Mouse (Mus musculus): Measurements from ENCODE around the gene Rnf214. TPM values are rescaled to one million over a fixed set of nuclear protein-coding genes. Genes with fewer than 3 reads are reported as not detected.

The Rnf214 gene
- polyA plus RNA-seq, 1 experiment, result 30.5 TPM

- Histone ChIP-seq H3K4me3 (ENCODE audit: insufficient read depth, low read length) (no peak overlapping the region), H3K27ac (ENCODE audit: insufficient read depth, low read depth, low read length) (no peak overlapping the region), H3K4me1 (ENCODE audit: control insufficient read depth, insufficient read depth, low read length) (peaks cover 31% of the 10 kb centered on the region)
- TF ChIP-seq POLR2A (IDR thresholded peaks at IDR 0.05; ENCODE audit: borderline replicate concordance, low read depth, low read length) (no peak), CTCF (IDR thresholded peaks at IDR 0.05; ENCODE audit: low read depth, low read length) (no peak)
These were observed 4.3 kb upstream of the Rnf214 start for GRCm38 (mm10) chr9:45910995-45911394.

- H3K4me1 ChIP-seq (ENCODE audit: control insufficient read depth, insufficient read depth, low read length), result peaks cover 31% of the 10 kb centered on the region
- peak overlapping the region; percentile 2 for H3K27ac ChIP-seq (ENCODE audit: insufficient read depth, low read depth, low read length)
- peak overlapping the region; percentile 72 for H3K4me3 ChIP-seq (ENCODE audit: insufficient read depth, low read length)
- TF ChIP-seq POLR2A (IDR thresholded peaks at IDR 0.05; ENCODE audit: borderline replicate concordance, low read depth, low read length) (no peak), CTCF (IDR thresholded peaks at IDR 0.05; ENCODE audit: low read depth, low read length) (no peak)
These were observed 342 bp upstream of the Rnf214 start for GRCm38 (mm10) chr9:45907078-45907428.

- H3K4me3 ChIP-seq (ENCODE audit: insufficient read depth, low read length), result peak overlapping the region; percentile 98
- no peak overlapping the region for H3K27ac ChIP-seq (ENCODE audit: insufficient read depth, low read depth, low read length)
- peaks cover 28% of the 10 kb centered on the region for H3K4me1 ChIP-seq (ENCODE audit: control insufficient read depth, insufficient read depth, low read length)
- TF ChIP-seq CTCF (IDR thresholded peaks at IDR 0.05; ENCODE audit: low read depth, low read length) (no peak), POLR2A (IDR thresholded peaks at IDR 0.05; ENCODE audit: borderline replicate concordance, low read depth, low read length) (no peak)
These were observed 887 bp downstream of the Rnf214 start for GRCm38 (mm10) chr9:45905811-45906237.

- no peak for TF ChIP-seq POLR2A (IDR thresholded peaks at IDR 0.05; ENCODE audit: borderline replicate concordance, low read depth, low read length)
- Histone ChIP-seq H3K4me3 (ENCODE audit: insufficient read depth, low read length) (no peak overlapping the region), H3K4me1 (ENCODE audit: control insufficient read depth, insufficient read depth, low read length) (peaks cover 22% of the 10 kb centered on the region), H3K27ac (ENCODE audit: insufficient read depth, low read depth, low read length) (no peak overlapping the region)
These were observed 1.5 kb downstream of the Rnf214 start for GRCm38 (mm10) chr9:45905196-45905595.

- no peak overlapping the region for H3K4me3 ChIP-seq (ENCODE audit: insufficient read depth, low read length)
- TF ChIP-seq CTCF (IDR thresholded peaks at IDR 0.05; ENCODE audit: low read depth, low read length) (no peak), POLR2A (IDR thresholded peaks at IDR 0.05; ENCODE audit: borderline replicate concordance, low read depth, low read length) (no peak)
- peaks cover 12% of the 10 kb centered on the region for H3K4me1 ChIP-seq (ENCODE audit: control insufficient read depth, insufficient read depth, low read length)
- H3K27ac ChIP-seq (ENCODE audit: insufficient read depth, low read depth, low read length), result peak overlapping the region; percentile 25; the same call in 1 of the 2 replicates
These were observed 13.0 kb downstream of the Rnf214 start for GRCm38 (mm10) chr9:45893681-45894080.

GRCm38 (mm10) chr9:45877928-45878327 is 28.8 kb downstream of the Rnf214 start:
- Histone ChIP-seq H3K27ac (ENCODE audit: insufficient read depth, low read depth, low read length) (no peak overlapping the region), H3K4me3 (ENCODE audit: insufficient read depth, low read length) (no peak overlapping the region), H3K4me1 (ENCODE audit: control insufficient read depth, insufficient read depth, low read length) (peaks cover 8% of the 10 kb centered on the region)
- TF ChIP-seq CTCF (IDR thresholded peaks at IDR 0.05; ENCODE audit: low read depth, low read length) (no peak), POLR2A (IDR thresholded peaks at IDR 0.05; ENCODE audit: borderline replicate concordance, low read depth, low read length) (no peak)

- TF ChIP-seq POLR2A (IDR thresholded peaks at IDR 0.05; ENCODE audit: borderline replicate concordance, low read depth, low read length) (no peak), CTCF (IDR thresholded peaks at IDR 0.05; ENCODE audit: low read depth, low read length) (no peak)
- Histone ChIP-seq H3K4me1 (ENCODE audit: control insufficient read depth, insufficient read depth, low read length) (no peaks in the 10 kb centered on the region), H3K4me3 (ENCODE audit: insufficient read depth, low read length) (no peak overlapping the region), H3K27ac (ENCODE audit: insufficient read depth, low read depth, low read length) (no peak overlapping the region)
These were observed 36.4 kb downstream of the Rnf214 start for GRCm38 (mm10) chr9:45870265-45870664.

GRCm38 (mm10) chr9:45869181-45869580 is 37.5 kb downstream of the Rnf214 start:
- Histone ChIP-seq H3K27ac (ENCODE audit: insufficient read depth, low read depth, low read length) (no peak overlapping the region), H3K4me1 (ENCODE audit: control insufficient read depth, insufficient read depth, low read length) (no peaks in the 10 kb centered on the region), H3K4me3 (ENCODE audit: insufficient read depth, low read length) (no peak overlapping the region)
- TF ChIP-seq POLR2A (IDR thresholded peaks at IDR 0.05; ENCODE audit: borderline replicate concordance, low read depth, low read length) (no peak), CTCF (IDR thresholded peaks at IDR 0.05; ENCODE audit: low read depth, low read length) (no peak)

GRCm38 (mm10) chr9:45861813-45862212 is 44.9 kb downstream of the Rnf214 start:
- no peak overlapping the region for H3K4me3 ChIP-seq (ENCODE audit: insufficient read depth, low read length)
- no peak overlapping the region for H3K27ac ChIP-seq (ENCODE audit: insufficient read depth, low read depth, low read length)
- TF ChIP-seq POLR2A (IDR thresholded peaks at IDR 0.05; ENCODE audit: borderline replicate concordance, low read depth, low read length), result no peak
- no peak for TF ChIP-seq CTCF (IDR thresholded peaks at IDR 0.05; ENCODE audit: low read depth, low read length)
- H3K4me1 ChIP-seq (ENCODE audit: control insufficient read depth, insufficient read depth, low read length), result no peaks in the 10 kb centered on the region

GRCm38 (mm10) chr9:45859364-45859763 is 47.3 kb downstream of the Rnf214 start:
- H3K4me3 ChIP-seq (ENCODE audit: insufficient read depth, low read length), result no peak overlapping the region
- no peak overlapping the region for H3K27ac ChIP-seq (ENCODE audit: insufficient read depth, low read depth, low read length)
- TF ChIP-seq POLR2A (IDR thresholded peaks at IDR 0.05; ENCODE audit: borderline replicate concordance, low read depth, low read length) (no peak), CTCF (IDR thresholded peaks at IDR 0.05; ENCODE audit: low read depth, low read length) (no peak)
- no peaks in the 10 kb centered on the region for H3K4me1 ChIP-seq (ENCODE audit: control insufficient read depth, insufficient read depth, low read length)

GRCm38 (mm10) chr9:45854136-45854535 is 52.6 kb downstream of the Rnf214 start:
- Histone ChIP-seq H3K4me3 (ENCODE audit: insufficient read depth, low read length) (no peak overlapping the region), H3K4me1 (ENCODE audit: control insufficient read depth, insufficient read depth, low read length) (peaks cover 7% of the 10 kb centered on the region), H3K27ac (ENCODE audit: insufficient read depth, low read depth, low read length) (no peak overlapping the region)
- no peak for TF ChIP-seq POLR2A (IDR thresholded peaks at IDR 0.05; ENCODE audit: borderline replicate concordance, low read depth, low read length)
- TF ChIP-seq CTCF (IDR thresholded peaks at IDR 0.05; ENCODE audit: low read depth, low read length), result no peak

Measured in bone marrow macrophage, adult 2 months (primary cell).